Mouse (Mus musculus) MEL (cell line): ENCODE data around the gene Colca2. TPM values are rescaled to one million over a fixed set of nuclear protein-coding genes. Genes with fewer than 3 reads are reported as not detected.

Source experiments
- DNase-seq: peaks from one replicate; pipeline ENCODE4 v3.0.0; 2011; ENCODE audit warnings: low read depth, low spot score
- H3K27ac ChIP-seq: 2 replicates; pipeline ENCODE4 v1.5.1; 2012; ENCODE audit warnings: low read depth, mild to moderate bottlenecking, control low read depth, low read length, moderate library complexity; ENCODE audit not compliant: control insufficient read depth
- H3K27me3 ChIP-seq, 2 experiments: fragments of 150-350 bp in 1 of 2; sonication (generic) in 1 of 2; 2 replicates each; pipeline ENCODE4 v1.6.1; 2012; ENCODE audit warnings: low read length in 2 of 2, mild to moderate bottlenecking in 2 of 2, improper control_type of control experiment in 1 of 2, moderate library complexity in 1 of 2; ENCODE audit not compliant: insufficient read depth in 2 of 2, control insufficient read depth in 1 of 2
- H3K36me3 ChIP-seq, 2 experiments: 2 replicates each; pipeline ENCODE4 v1.6.1; 2012 to 2014; ENCODE audit warnings: low read length in 2 of 2, improper control_type of control experiment in 1 of 2, inconsistent platforms in 1 of 2, mild to moderate bottlenecking in 1 of 2; ENCODE audit not compliant: insufficient read depth in 2 of 2, control insufficient read depth in 1 of 2
- H3K4me1 ChIP-seq, 2 experiments: fragments of 150-350 bp in 1 of 2; sonication (generic) in 1 of 2; 2 replicates each; pipeline ENCODE4 v1.6.1; 2012; ENCODE audit warnings: low read length in 2 of 2, improper control_type of control experiment in 1 of 2, mild to moderate bottlenecking in 1 of 2; ENCODE audit not compliant: insufficient read depth in 2 of 2, control insufficient read depth in 1 of 2
- H3K4me3 ChIP-seq, 2 experiments: fragments of 150-350 bp in 1 of 2; sonication (generic) in 1 of 2; 2 replicates each; pipeline ENCODE4 v1.5.1; 2012; ENCODE audit warnings: low read depth in 2 of 2, low read length in 2 of 2, mild to moderate bottlenecking in 2 of 2, moderate library complexity in 2 of 2, control low read depth in 1 of 2, improper control_type of control experiment in 1 of 2; ENCODE audit not compliant: control insufficient read depth in 1 of 2, insufficient read depth in 1 of 2
- H3K79me2 ChIP-seq: 2 replicates; pipeline ENCODE4 v1.6.1; 2012; ENCODE audit warnings: mild to moderate bottlenecking, low read length, moderate library complexity; ENCODE audit not compliant: control insufficient read depth, poor library complexity, insufficient read depth
- H3K9ac ChIP-seq: 2 replicates; pipeline ENCODE4 v1.6.1; 2012; ENCODE audit warnings: low read depth, mild to moderate bottlenecking, control low read depth, low read length, moderate library complexity; ENCODE audit not compliant: control insufficient read depth, poor library complexity, severe bottlenecking
- H3K9me3 ChIP-seq: fragments of 150-350 bp; sonication (generic); replicated peaks from 2 replicates; pipeline ENCODE4 v1.6.1; 2012; ENCODE audit warnings: mild to moderate bottlenecking, low read length, improper control_type of control experiment, moderate library complexity; ENCODE audit not compliant: insufficient read depth
- CTCF ChIP-seq, 3 experiments: IDR thresholded peaks in 2 of 3; conservative IDR thresholded peaks in 1 of 3; 2 replicates each; pipeline ENCODE4 v1.5.1; 2011 to 2012; ENCODE audit warnings: low read length in 3 of 3, low read depth in 2 of 3, mild to moderate bottlenecking in 2 of 3, improper control_type of control experiment in 1 of 3, inconsistent platforms in 1 of 3, mixed read lengths in 1 of 3, moderate library complexity in 1 of 3; ENCODE audit not compliant: control insufficient read depth in 1 of 3, insufficient read depth in 1 of 3, poor library complexity in 1 of 3, severe bottlenecking in 1 of 3
- ELF1 ChIP-seq: IDR thresholded peaks from 2 replicates; pipeline ENCODE4 v1.6.1; 2014; ENCODE audit warnings: low read depth, mild to moderate bottlenecking, inconsistent platforms, low read length, improper control_type of control experiment, moderate library complexity
- EP300 ChIP-seq, 2 experiments: IDR thresholded peaks; 2 replicates each; pipeline ENCODE4 v1.6.1; 2011; ENCODE audit warnings: improper control_type of control experiment in 2 of 2, low read length in 2 of 2, low read depth in 1 of 2, mild to moderate bottlenecking in 1 of 2
- ETS1 ChIP-seq: IDR thresholded peaks from 2 replicates; pipeline ENCODE4 v1.6.1; 2012; ENCODE audit warnings: low read depth, mild to moderate bottlenecking, inconsistent platforms, low read length, improper control_type of control experiment, moderate library complexity
- HCFC1 ChIP-seq: IDR thresholded peaks from 2 replicates; pipeline ENCODE4 v1.6.1; 2012; ENCODE audit warnings: low read depth, mild to moderate bottlenecking, inconsistent platforms, low read length, improper control_type of control experiment, moderate library complexity
- JUND ChIP-seq: IDR thresholded peaks from 2 replicates; pipeline ENCODE4 v1.6.1; 2011; ENCODE audit warnings: low read depth, mild to moderate bottlenecking, improper control_type of control experiment, low read length
- KAT2A ChIP-seq: conservative IDR thresholded peaks from 2 replicates; pipeline ENCODE4 v1.6.1; 2012; ENCODE audit warnings: low read depth, low read length, improper control_type of control experiment, inconsistent platforms
- MAFK ChIP-seq: IDR thresholded peaks from 2 replicates; pipeline ENCODE4 v1.6.1; 2011; ENCODE audit warnings: low read depth, mild to moderate bottlenecking, low read length, improper control_type of control experiment, borderline replicate concordance
- MAX ChIP-seq: IDR thresholded peaks from 2 replicates; pipeline ENCODE4 v1.6.1; 2011; ENCODE audit warnings: low read length, improper control_type of control experiment
- MYC ChIP-seq: IDR thresholded peaks from 2 replicates; pipeline ENCODE4 v1.6.1; 2011; ENCODE audit warnings: low read depth, mild to moderate bottlenecking, low read length, improper control_type of control experiment, moderate library complexity
- NELFE ChIP-seq: IDR thresholded peaks from 2 replicates; pipeline ENCODE4 v1.6.1; 2011; ENCODE audit warnings: low read depth, low read length, improper control_type of control experiment
- NRF1 ChIP-seq: IDR thresholded peaks from 2 replicates; pipeline ENCODE4 v1.6.1; 2014; ENCODE audit warnings: low read depth, mild to moderate bottlenecking, inconsistent platforms, low read length, improper control_type of control experiment, moderate library complexity; ENCODE audit not compliant: poor library complexity, insufficient read depth, severe bottlenecking
- POLR2A ChIP-seq, 2 experiments: IDR thresholded peaks; 2 replicates each; pipeline ENCODE4 v1.6.1; 2011 to 2012; ENCODE audit warnings: low read length in 2 of 2, mild to moderate bottlenecking in 2 of 2, control low read depth in 1 of 2, improper control_type of control experiment in 1 of 2, low read depth in 1 of 2, moderate library complexity in 1 of 2; ENCODE audit not compliant: control insufficient read depth in 1 of 2, insufficient read depth in 1 of 2, poor library complexity in 1 of 2
- POLR2AphosphoS2 ChIP-seq: IDR thresholded peaks from 2 replicates; pipeline ENCODE4 v1.6.1; 2011; ENCODE audit warnings: low read length, improper control_type of control experiment
- POLR2AphosphoS5 ChIP-seq: IDR thresholded peaks from 2 replicates; pipeline ENCODE4 v1.6.1; 2012; ENCODE audit warnings: low read depth, borderline replicate concordance, mild to moderate bottlenecking, inconsistent platforms, low read length, moderate library complexity, mixed read lengths
- RCOR1 ChIP-seq: IDR thresholded peaks from 2 replicates; pipeline ENCODE4 v1.6.1; 2012; ENCODE audit warnings: low read depth, mild to moderate bottlenecking, inconsistent platforms, low read length, improper control_type of control experiment
- TAL1 ChIP-seq: IDR thresholded peaks from 2 replicates; pipeline ENCODE4 v1.6.1; 2012; ENCODE audit warnings: mild to moderate bottlenecking, inconsistent platforms, low read length, moderate library complexity, mixed read lengths
- TCF12 ChIP-seq: IDR thresholded peaks from 2 replicates; pipeline ENCODE4 v1.6.1; 2014; ENCODE audit warnings: low read depth, mild to moderate bottlenecking, inconsistent platforms, low read length, improper control_type of control experiment, moderate library complexity
- UBTF ChIP-seq: IDR thresholded peaks from 2 replicates; pipeline ENCODE4 v1.6.1; 2012; ENCODE audit warnings: low read depth, mild to moderate bottlenecking, inconsistent platforms, low read length, improper control_type of control experiment, moderate library complexity, borderline replicate concordance; ENCODE audit not compliant: insufficient read depth
- USF1 ChIP-seq: IDR thresholded peaks from 2 replicates; pipeline ENCODE4 v1.6.1; 2014; ENCODE audit warnings: low read depth, mild to moderate bottlenecking, inconsistent platforms, low read length, improper control_type of control experiment, moderate library complexity
- ZC3H11A ChIP-seq: IDR thresholded peaks from 2 replicates; pipeline ENCODE4 v1.6.1; 2012; ENCODE audit warnings: low read depth, mild to moderate bottlenecking, inconsistent platforms, low read length, improper control_type of control experiment
- ZKSCAN1 ChIP-seq: IDR thresholded peaks from 2 replicates; pipeline ENCODE4 v1.6.1; 2012; ENCODE audit warnings: low read depth, mild to moderate bottlenecking, inconsistent platforms, low read length, improper control_type of control experiment, moderate library complexity
- ZMIZ1 ChIP-seq: IDR thresholded peaks from 2 replicates; pipeline ENCODE4 v1.6.1; 2012; ENCODE audit warnings: low read depth, mild to moderate bottlenecking, inconsistent platforms, low read length, improper control_type of control experiment, moderate library complexity
- polyA plus RNA-seq, 2 experiments: library from polyadenylated mRNA; stranded (reverse) in 1 of 2; unstranded in 1 of 2; fragments of >175 nt in 1 of 2; fragments of >200 nt in 1 of 2; gene quantifications; 2 replicates each; pipeline versions ENCODE4 v1.2.1 to v1.2.4; 2012; ENCODE audit warnings: low replicate concordance in 2 of 2, low read depth in 1 of 2; ENCODE audit not compliant: insufficient read length in 2 of 2, insufficient read depth in 1 of 2, missing spikeins in 1 of 2
- total RNA-seq: library from RNA; depleted of rRNA; stranded (reverse); fragments of 300-350 nt; gene quantifications from 2 replicates; pipeline ENCODE4 v1.2.3, GENCODE M21; 2012

Gene Colca2
- total and polyA plus RNA-seq, 3 experiments: not detected

DNA sequence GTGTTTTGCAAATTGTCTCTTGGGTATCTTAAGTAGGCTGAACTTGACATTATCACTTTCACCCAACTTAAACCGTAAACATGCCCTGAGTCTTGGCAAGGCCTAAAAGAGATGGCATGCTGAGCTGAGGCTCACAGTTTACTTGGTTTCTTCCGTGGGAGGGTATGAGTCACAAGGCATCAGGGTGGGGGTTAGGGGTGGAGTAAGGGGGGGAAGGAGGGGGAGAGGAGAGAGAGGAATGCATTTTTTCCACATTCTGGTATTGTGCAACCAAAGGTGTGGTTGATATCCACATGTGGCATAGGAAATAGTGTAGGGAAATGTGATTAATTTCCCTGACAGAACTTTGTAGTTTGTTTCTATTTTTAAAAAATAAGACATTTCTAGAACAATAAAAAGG, 7.7 kb upstream of the Colca2 start:
- Histone ChIP-seq H3K9ac (no peak overlapping the region), H3K27me3 (peaks cover 12 to 20% of the 10 kb centered on the region in 2 experiments), H3K27ac (no peak overlapping the region), H3K4me3 (no peak overlapping the region), H3K79me2 (no peaks in the 10 kb centered on the region), H3K4me1 (no peaks in the 10 kb centered on the region), H3K36me3 (no peaks in the 10 kb centered on the region), H3K9me3 (no peaks in the 10 kb centered on the region)
- TF ChIP-seq POLR2A (IDR thresholded peaks at IDR 0.05; ENCODE audit: control insufficient read depth in 1 of 2, insufficient read depth in 1 of 2, low read depth in 1 of 2, low read length in 2 of 2, poor library complexity in 1 of 2) (no peak), RCOR1 (no peak), UBTF (no peak), MAX (no peak), ZC3H11A (no peak), NRF1 (no peak), MAFK (no peak), TCF12 (no peak), JUND (no peak), ZKSCAN1 (no peak), NELFE (no peak), EP300 (IDR thresholded peaks at IDR 0.05; ENCODE audit: low read depth in 1 of 2, low read length in 2 of 2) (no peak), ELF1 (no peak), TAL1 (no peak), MYC (no peak), POLR2AphosphoS5 (no peak), CTCF (IDR thresholded peaks at IDR 0.05 in 2 of 3, conservative IDR thresholded peaks at IDR 0.05 in 1 of 3; ENCODE audit: control insufficient read depth in 1 of 3, insufficient read depth in 1 of 3, low read depth in 2 of 3, low read length in 3 of 3, poor library complexity in 1 of 3, severe bottlenecking in 1 of 3) (no peak), ZMIZ1 (no peak), ETS1 (no peak), POLR2AphosphoS2 (no peak)
- DNase-seq: no peak

DNA sequence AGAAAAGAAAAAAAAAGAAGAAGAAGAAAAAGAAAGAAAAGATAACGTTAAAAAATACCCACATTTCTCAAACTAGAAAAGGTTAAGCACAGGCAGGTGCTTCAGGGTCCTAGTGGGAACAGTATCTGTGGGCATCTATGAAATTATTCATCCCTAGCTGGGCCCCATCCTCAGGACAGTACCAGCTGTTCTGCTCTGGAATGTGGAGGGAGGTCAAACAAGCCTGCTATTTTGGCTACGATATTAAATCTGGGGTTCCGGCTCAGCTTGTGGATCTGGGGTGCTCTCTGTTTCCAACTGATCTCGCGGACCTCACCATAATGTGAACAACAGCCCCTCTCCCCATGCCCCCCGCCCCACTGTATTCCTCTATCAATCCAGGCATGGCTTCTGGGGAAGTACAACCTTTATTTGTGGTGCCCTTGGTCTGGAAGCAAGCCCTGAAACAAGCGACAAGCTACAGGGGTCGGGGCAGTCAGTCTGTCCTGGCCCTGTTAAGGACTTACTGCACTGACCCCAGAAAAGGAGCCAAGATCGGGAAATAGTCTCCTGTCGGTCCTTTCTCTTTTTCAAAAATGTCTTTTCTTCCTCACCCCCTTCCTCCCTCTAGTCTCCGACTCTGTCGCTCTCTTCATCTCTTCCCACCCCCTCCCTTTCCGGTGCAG, 403 bp downstream of the Colca2 start:
- Histone ChIP-seq H3K9ac (no peak overlapping the region), H3K4me1 (0 out of 4 replicates have a peak, but pooled peaks cover 0 to 4% of the 10 kb centered on the region in 2 experiments), H3K79me2 (no peaks in the 10 kb centered on the region), H3K27me3 (peaks cover 18 to 32% of the 10 kb centered on the region in 2 experiments), H3K4me3 (no peak overlapping the region), H3K27ac (no peak overlapping the region), H3K36me3 (no peaks in the 10 kb centered on the region; a peak in 1 of 4 replicates), H3K9me3 (no peaks in the 10 kb centered on the region)
- no peak for DNase-seq
- TF ChIP-seq UBTF (no peak), TCF12 (no peak), HCFC1 (no peak), KAT2A (no peak), NELFE (no peak), POLR2A (IDR thresholded peaks at IDR 0.05; ENCODE audit: control insufficient read depth in 1 of 2, insufficient read depth in 1 of 2, low read depth in 1 of 2, low read length in 2 of 2, poor library complexity in 1 of 2) (no peak), POLR2AphosphoS5 (no peak), POLR2AphosphoS2 (no peak), USF1 (no peak)
